Mouse (Mus musculus): Measurements from ENCODE around the gene Rab13. TPM values are rescaled to one million over a fixed set of nuclear protein-coding genes. Genes with fewer than 3 reads are reported as not detected.

Rab13 gene
- polyA plus RNA-seq, 1 experiment from 2014 or later = 27.9 TPM

DNA sequence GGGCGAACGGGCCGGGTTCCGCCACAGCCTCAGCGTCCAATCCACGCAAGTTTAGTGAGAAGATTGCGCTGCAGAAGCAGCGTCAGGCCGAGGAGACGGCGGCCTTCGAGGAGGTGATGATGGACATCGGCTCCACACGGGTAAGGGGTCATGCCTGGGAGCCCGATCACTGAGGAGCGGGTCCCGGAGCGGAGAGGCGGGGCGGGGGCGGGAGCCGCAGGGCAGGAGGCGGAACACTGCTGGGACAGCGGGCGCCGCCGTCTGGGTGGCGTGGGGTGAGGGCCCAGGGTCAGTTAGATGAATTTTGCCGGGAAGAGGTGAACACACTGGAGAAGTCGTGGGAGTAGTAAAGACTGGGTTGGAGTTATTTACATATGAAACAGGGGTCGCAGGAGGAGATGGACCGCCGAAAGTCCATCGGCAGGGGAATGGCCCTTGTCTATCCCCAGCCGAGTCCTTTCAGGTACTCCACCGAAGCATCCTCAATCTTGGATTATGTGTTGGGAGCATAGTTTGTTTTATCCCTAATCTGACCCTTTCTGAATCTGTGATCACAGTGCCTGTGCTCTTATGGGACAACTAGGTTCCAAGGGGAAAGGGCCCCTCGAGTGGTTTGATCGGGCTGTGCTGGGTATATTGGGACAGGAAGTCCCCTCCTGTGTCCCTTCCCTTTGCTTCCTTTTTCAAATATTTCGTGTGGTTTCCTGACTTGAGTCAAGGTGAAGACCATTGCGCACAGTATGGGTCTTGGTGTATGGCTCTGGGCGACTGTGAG, 41.1 kb downstream of the Rab13 start:
- no peak for DNase-seq (ENCODE audit: low spot score)
- peaks cover 61% of the 10 kb centered on the region for H3K36me3 ChIP-seq
- no peaks in the 10 kb centered on the region for H3K27me3 ChIP-seq (ENCODE audit: insufficient read depth, poor library complexity, severe bottlenecking)
- peak overlapping the region; percentile 95 for H3K27ac ChIP-seq
- H3K4me1 ChIP-seq = peaks cover 13% of the 10 kb centered on the region
- H3K4me3 ChIP-seq = peak overlapping the region; percentile 88
- under 1% methylated on average over 41 of the region's 41 CpGs for WGBS
- no peaks in the 10 kb centered on the region for H3K9me3 ChIP-seq

DNA sequence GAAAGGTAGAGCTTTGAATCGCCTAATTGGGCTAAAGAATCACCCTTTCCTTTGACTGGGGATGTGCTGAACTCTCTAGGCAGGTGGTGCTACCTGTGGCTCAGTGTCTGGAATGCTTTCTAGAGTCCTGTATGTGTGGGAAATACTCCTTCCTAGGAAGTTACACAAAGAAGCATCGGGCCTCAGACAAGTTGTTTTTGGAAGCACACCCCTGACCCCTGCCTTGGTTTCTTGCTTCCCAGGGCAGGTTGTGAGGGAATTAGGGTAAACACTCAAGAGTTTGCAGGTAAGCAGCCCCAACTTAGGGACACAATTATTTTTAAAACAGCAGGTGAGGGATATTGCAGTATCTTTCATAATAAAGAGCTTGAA, 41.7 kb downstream of the Rab13 start:
- peak overlapping the region; percentile 88 for H3K4me3 ChIP-seq
- no peak for DNase-seq (ENCODE audit: low spot score)
- no peaks in the 10 kb centered on the region for H3K27me3 ChIP-seq (ENCODE audit: insufficient read depth, poor library complexity, severe bottlenecking)
- peaks cover 13% of the 10 kb centered on the region for H3K4me1 ChIP-seq
- H3K27ac ChIP-seq = peak overlapping the region; percentile 95; the same call in 1 of the 2 replicates
- WGBS = 34% methylated on average over 2 of the region's 2 CpGs
- H3K9me3 ChIP-seq = no peaks in the 10 kb centered on the region
- peaks cover 62% of the 10 kb centered on the region for H3K36me3 ChIP-seq

DNA sequence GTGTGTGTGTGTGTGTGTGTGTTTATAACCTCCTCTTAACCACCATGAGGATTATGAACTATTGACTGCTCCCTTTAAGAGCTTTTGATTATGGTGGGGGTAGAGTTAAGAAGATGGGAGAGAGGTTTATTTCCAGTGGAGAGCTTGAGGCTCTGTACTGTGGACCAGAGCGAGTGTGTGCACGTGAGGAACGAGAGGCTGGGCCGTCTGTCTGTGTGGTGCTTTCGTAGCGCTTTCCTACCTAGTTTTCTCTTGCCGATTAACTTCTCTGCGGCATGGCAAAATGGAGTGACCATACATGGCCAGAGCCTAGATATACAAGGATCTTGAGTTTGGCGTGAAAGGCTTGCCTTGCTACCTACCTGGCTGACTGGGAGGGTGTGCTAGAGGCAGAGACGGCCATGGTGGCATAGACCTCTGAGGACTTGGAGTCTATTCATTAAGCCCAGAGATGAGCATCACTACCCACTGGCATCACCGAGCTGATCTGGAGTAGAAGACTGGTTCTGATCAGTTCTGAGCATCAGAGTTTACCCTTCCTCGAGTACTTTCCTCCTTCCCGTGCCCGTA, 42.4 kb downstream of the Rab13 start:
- Histone ChIP-seq H3K9me3 (no peaks in the 10 kb centered on the region), H3K27ac (no peak overlapping the region), H3K4me1 (peaks cover 13% of the 10 kb centered on the region), H3K4me3 (no peak overlapping the region), H3K27me3 (ENCODE audit: insufficient read depth, poor library complexity, severe bottlenecking) (no peaks in the 10 kb centered on the region), H3K36me3 (peaks cover 62% of the 10 kb centered on the region)
- no peak for DNase-seq (ENCODE audit: low spot score)
- WGBS = 91% methylated on average over 14 of the region's 14 CpGs

DNA sequence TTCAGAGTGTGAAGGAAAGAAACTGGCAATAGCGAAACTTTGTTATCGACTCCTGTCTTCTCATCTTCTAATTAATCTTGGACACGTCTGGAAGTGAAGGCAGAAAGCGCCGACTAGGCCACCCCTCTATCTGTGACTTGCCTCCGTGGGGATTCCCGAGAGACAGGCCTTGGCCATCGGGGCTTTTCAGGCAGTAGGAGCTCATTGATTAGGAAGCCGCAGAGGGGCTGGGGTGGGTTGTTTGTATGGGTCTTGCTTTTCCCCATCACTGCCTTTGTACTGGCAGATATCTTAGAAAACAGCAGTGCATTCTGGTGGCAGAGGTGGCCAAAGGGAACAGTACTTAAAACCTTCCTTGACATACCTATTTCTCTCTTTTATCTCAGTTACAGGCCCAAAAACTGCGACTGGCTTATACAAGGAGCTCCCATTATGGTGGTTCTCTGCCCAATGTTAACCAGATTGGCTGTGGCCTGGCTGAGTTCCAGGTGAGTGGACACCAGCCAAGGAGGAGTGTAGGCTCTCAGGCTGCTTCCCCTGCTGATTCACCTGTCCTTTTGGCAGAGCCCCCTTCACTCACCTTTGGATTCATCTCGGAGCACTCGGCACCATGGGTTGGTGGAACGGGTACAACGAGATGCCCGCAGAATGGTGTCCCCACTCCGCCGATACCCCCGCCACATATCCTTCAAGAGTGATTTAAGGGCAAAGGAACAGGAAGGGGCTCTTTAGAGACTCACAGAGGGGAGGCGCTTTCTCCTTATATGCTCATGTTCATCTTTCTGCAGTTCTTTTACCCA, 43.4 kb downstream of the Rab13 start:
- no peak for DNase-seq (ENCODE audit: low spot score)
- no peak overlapping the region for H3K27ac ChIP-seq
- H3K27me3 ChIP-seq (ENCODE audit: insufficient read depth, poor library complexity, severe bottlenecking) = no peaks in the 10 kb centered on the region
- no peaks in the 10 kb centered on the region for H3K9me3 ChIP-seq
- 87% methylated on average over 19 of the region's 19 CpGs for WGBS
- H3K4me1 ChIP-seq = peaks cover 13% of the 10 kb centered on the region
- H3K36me3 ChIP-seq = peaks cover 63% of the 10 kb centered on the region
- H3K4me3 ChIP-seq = no peak overlapping the region

DNA sequence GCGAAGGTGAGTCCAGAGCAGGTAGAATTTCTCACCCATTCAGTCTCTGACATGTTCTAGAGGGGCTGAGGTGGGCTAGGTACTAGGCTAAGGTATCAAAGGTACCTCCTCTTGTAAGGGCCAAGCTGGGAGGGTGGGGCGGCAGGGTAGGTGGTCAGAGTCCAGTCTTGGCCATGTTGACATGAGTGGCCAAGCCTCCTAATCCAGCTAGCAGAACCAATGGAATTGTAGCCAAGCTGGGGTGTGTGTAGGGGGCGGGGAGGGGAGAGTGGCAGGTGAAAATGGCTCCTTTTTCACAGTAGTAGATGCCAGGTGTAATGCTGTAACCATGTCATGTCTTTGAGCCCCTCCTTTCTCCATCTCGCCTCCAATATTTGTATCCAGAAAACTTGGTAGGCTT, 45.0 kb downstream of the Rab13 start:
- H3K4me1 ChIP-seq = peaks cover 13% of the 10 kb centered on the region
- no peak for DNase-seq (ENCODE audit: low spot score)
- H3K27me3 ChIP-seq (ENCODE audit: insufficient read depth, poor library complexity, severe bottlenecking) = no peaks in the 10 kb centered on the region
- H3K27ac ChIP-seq = no peak overlapping the region
- no peak overlapping the region for H3K4me3 ChIP-seq
- peaks cover 77% of the 10 kb centered on the region for H3K36me3 ChIP-seq
- WGBS = 88% methylated on average over 4 of the region's 4 CpGs
- no peaks in the 10 kb centered on the region for H3K9me3 ChIP-seq

DNA sequence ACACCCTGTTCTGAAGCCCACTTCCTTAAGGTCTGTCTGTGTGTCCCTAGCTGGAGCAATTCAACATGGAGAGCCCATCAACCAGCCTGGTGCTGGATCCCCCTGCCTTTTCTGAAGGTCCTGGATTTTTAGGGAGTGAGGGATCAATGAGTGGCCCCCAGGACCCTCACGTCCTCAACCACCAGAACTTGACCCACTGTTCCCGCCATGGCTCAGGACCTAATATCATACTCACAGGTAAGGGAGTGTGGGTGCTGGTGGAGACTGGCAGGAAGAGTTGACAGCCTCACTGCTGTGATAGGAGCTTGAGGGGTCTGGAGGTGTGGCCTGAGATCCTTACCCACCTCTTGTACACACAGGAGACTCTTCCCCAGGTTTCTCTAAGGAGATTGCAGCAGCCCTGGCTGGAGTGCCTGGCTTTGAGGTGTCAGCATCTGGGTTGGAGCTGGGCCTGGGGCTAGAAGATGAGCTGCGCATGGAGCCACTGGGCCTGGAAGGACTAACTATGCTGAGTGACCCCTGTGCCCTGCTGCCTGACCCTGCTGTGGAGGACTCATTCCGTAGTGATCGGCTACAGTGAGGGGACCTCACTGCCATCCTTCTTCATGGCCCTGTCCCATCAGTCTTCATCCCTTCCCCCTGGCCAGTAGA, 49.8 kb downstream of the Rab13 start:
- WGBS = 86% methylated on average over 5 of the region's 5 CpGs
- H3K9me3 ChIP-seq = no peaks in the 10 kb centered on the region
- no peak overlapping the region for H3K27ac ChIP-seq
- no peaks in the 10 kb centered on the region for H3K27me3 ChIP-seq (ENCODE audit: insufficient read depth, poor library complexity, severe bottlenecking)
- peaks cover 68% of the 10 kb centered on the region for H3K36me3 ChIP-seq
- H3K4me1 ChIP-seq = peaks cover 27% of the 10 kb centered on the region
- DNase-seq (ENCODE audit: low spot score) = no peak
- no peak overlapping the region for H3K4me3 ChIP-seq

DNA sequence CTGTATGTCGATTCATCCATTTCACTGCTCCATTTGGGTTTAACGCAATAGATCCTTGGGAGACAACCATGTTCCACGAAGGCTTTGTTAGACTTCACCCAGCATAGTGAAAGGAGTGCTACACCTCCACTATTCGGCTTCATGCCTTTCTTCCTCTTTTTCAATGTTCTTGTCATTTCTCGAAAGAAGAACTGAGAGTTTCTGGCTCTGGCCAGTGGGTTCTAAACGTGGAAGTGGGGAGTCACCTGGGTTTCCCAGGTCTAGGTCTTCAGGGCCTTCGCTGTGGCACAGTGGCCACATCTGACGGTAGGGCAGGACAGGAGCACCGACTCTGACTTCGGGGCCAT, 51.2 kb downstream of the Rab13 start:
- H3K9me3 ChIP-seq = no peaks in the 10 kb centered on the region
- no peaks in the 10 kb centered on the region for H3K27me3 ChIP-seq (ENCODE audit: insufficient read depth, poor library complexity, severe bottlenecking)
- H3K4me1 ChIP-seq = peaks cover 27% of the 10 kb centered on the region
- peaks cover 65% of the 10 kb centered on the region for H3K36me3 ChIP-seq
- peak overlapping the region; percentile 90 for H3K4me3 ChIP-seq
- no peak for DNase-seq (ENCODE audit: low spot score)
- WGBS = 35% methylated on average over 10 of the region's 10 CpGs
- peak overlapping the region; percentile 99 for H3K27ac ChIP-seq

DNA sequence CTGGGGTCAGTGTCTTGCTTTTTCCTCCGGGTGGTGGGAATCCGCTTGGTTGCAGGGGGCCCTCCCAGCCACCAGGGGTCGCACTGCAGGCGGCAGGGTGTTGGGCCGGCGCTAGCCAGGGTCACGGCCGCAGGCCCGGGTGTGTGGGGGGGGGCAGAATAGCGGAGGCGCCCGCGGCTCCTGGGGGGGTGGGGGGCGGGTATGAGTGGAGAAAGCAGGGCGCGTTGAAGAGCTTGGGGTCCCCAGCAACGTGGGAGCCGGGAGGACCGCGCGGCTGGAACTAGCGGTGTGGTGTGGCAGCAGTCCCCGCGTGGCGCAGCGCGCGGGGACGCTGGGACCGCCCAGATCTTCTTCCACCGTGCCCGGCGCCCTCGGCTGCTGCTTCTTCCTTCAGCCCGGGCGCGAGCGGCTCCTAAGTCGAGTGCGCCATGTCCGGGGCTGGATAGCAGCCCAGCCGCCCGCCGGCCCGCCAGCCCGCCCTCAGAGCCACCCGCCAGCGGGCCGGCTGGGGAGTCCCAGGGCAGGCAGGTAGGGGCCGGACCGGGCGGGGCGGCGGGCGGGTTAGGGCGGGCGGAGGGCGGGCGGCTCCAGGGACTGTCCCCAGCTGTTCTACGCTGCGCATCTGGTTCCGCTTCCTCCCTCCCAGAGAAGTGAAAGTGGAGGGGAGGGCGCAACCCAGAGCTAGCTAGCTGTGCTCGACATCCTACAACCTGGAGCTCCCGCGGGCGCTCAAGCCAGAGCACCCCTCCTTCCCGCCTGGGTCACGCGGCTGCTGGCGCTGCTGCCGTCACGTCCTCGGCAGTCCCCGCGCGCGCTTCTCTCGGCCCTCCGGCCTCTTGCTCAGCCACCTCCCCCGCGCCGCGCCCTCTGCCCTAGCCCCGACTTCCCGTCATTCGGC, 51.8 kb downstream of the Rab13 start, which contains the start of gene Dennd4b:
Gene Dennd4b (plus strand): TSS at position 152 of the 898 bp plus-strand sequence.
- H3K9me3 ChIP-seq = no peaks in the 10 kb centered on the region
- peak; percentile 95 for DNase-seq (ENCODE audit: low spot score)
- peaks cover 27% of the 10 kb centered on the region for H3K4me1 ChIP-seq
- H3K36me3 ChIP-seq = peaks cover 62% of the 10 kb centered on the region
- H3K27me3 ChIP-seq (ENCODE audit: insufficient read depth, poor library complexity, severe bottlenecking) = no peaks in the 10 kb centered on the region
- peak within 1 kb of the TSS; percentile 99 for H3K27ac ChIP-seq
- under 1% methylated on average over 84 of the region's 87 CpGs for WGBS
- H3K4me3 ChIP-seq = peak within 1 kb of the TSS; percentile 90

DNA sequence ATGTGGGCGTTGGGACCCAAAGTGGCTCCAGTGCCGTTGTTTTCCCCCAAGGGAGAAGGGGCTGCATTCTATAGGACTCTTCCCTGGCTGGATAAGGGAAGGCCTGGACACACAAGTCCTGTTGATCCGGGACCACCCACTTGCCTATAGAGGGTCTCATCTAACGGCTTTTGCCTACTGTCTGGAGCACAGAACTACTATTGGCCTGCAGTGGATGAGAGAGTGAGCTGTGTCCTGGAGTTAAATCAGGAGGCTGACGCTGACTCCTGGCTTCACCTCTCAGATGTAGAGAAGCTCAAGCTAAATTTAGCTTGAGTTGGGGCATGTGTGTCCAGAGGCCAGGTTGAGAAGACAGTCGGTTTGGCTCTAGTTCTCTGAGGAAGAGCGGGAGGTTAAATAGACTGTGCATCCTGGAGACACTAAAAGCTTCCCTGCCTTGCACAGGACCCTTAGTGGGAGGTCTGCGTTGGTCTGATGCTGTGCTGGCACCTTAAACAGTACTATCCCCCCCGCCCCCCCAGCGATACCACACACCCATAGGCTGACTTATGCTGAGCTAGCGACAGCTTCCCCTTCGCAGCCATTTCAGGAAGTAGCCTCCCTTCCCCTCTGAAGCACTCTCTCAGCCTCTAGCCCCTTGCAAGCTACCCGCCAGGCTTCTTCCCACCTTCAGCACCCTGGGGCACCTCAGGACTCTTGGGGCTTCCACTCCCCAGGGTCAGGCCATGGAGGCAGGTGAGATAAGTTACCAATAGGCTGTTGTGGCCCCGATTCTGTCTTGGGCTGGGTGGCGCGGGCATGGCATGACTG, 52.6 kb downstream of the Rab13 start:
- peaks cover 62% of the 10 kb centered on the region for H3K36me3 ChIP-seq

DNA sequence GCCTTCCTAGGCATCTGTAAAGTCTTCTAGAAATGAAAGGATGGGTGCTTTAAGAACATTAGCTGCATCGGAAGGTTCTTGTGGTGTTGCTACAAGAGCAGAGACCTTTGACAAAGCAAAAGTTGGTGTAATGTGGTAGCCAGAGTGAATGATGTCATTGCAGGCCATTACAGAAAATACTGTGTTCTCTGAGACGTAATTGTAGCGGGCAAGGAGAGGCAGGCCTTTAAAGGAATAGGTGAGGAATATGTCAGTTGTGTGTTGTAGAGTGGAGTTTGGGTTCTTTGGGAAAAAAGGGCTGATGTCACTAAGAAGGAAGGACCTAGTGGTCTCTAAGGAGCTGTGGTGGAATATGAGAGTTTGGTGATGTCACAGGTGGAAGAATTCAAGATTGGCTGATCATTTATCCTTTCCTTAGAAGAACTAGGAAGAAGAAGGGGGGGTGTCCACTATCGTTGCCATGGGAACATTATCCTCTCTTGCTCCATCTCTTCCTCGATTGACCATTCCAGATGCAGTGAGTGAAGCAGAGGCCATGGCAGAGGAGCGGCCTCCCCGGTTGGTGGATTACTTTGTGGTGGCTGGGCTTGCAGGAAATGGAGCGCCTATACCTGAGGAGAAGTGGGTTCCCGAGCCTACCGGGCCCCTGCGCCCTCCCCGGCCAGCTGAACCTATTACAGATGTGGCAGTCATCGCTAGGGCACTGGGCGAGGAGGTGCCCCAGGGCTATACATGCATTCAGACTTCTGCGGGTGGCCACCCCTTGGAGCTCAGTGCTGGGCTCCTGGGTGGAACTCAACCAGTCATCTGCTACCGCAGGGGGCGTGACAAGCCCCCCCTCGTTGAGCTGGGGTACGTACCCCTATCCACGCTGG, 53.6 kb downstream of the Rab13 start:
- H3K27ac ChIP-seq = peak overlapping the region; percentile 99
- H3K27me3 ChIP-seq (ENCODE audit: insufficient read depth, poor library complexity, severe bottlenecking) = no peaks in the 10 kb centered on the region
- H3K9me3 ChIP-seq = no peaks in the 10 kb centered on the region
- WGBS = 89% methylated on average over 20 of the region's 20 CpGs
- peaks cover 30% of the 10 kb centered on the region for H3K4me1 ChIP-seq
- peaks cover 62% of the 10 kb centered on the region for H3K36me3 ChIP-seq
- DNase-seq (ENCODE audit: low spot score) = peak; percentile 69
- peak overlapping the region; percentile 90 for H3K4me3 ChIP-seq

More for the DNA sequence above, 52.6 kb downstream of the Rab13 start:
- Histone ChIP-seq H3K4me3 (peak overlapping the region; percentile 90), H3K9me3 (no peaks in the 10 kb centered on the region), H3K4me1 (peaks cover 27% of the 10 kb centered on the region), H3K27me3 (ENCODE audit: insufficient read depth, poor library complexity, severe bottlenecking) (no peaks in the 10 kb centered on the region), H3K27ac (peak overlapping the region; percentile 99)
- DNase-seq (ENCODE audit: low spot score) = no peak
- WGBS = 15% methylated on average over 16 of the region's 16 CpGs

DNA sequence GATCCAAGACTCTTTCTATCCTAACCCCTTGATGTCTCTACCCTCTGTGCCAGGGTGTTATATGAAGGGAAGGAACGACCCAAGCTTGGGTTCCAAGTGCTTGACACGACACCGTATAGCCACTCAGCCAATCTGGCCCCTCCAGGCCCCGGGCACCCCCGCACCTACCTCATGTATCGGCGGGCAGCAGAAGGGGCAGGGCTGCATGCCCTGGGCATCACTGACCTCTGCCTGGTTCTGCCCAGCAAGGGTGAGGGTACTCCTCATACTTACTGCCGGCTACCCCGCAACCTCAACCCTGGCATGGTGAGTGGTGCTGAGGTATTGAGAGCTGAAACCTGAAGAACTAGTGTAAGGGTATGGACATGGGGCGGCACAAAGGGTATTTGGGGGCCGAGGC, 54.7 kb downstream of the Rab13 start:
- H3K27ac ChIP-seq = no peak overlapping the region
- WGBS = 94% methylated on average over 11 of the region's 11 CpGs
- H3K36me3 ChIP-seq = peaks cover 60% of the 10 kb centered on the region
- H3K9me3 ChIP-seq = no peaks in the 10 kb centered on the region
- H3K4me3 ChIP-seq = no peak overlapping the region
- H3K4me1 ChIP-seq = peaks cover 31% of the 10 kb centered on the region
- peak; percentile 70 for DNase-seq (ENCODE audit: low spot score)
- H3K27me3 ChIP-seq (ENCODE audit: insufficient read depth, poor library complexity, severe bottlenecking) = no peaks in the 10 kb centered on the region

Data from heart, embryonic 10.5 days (tissue).